ENCODE assay signal across 7 mouse cellular contexts in genomic region chr5:33274953-33275454, GRCm38 (mm10). TPM values are rescaled to one million over a fixed set of nuclear protein-coding genes. Genes with fewer than 3 reads are reported as not detected.
DNase-seq lines count a peak whose midpoint lies in the region; ATAC-seq lines count a peak whose summit lies in the region.

Gene Ctbp1, minus strand, starts transcription at chr5:33274994.

- peak within 1 kb of the TSS; percentile 70 for H3K4me3 ChIP-seq in intestine, embryonic 16.5 days (ENCODE audit: low read length)
- H3K4me3 ChIP-seq in midbrain, embryonic 11.5 days (ENCODE audit: low read depth, low read length) = peak within 1 kb of the TSS; percentile 81

- intact Hi-C loops in left cerebral cortex, postnatal 36 days (cut with DNase I) = loop anchor here (1.0 to 2.0 kb wide), 2 partner anchors 60 to 103 kb away; partner anchors contain the start of genes Maea and Uvssa

- peak; percentile 89 for ATAC-seq in intestine, embryonic 16.5 days
- peak; percentile 91 for ATAC-seq in midbrain, embryonic 11.5 days (ENCODE audit: low FRiP score)

- no peaks in the 10 kb centered on the region for H3K36me3 ChIP-seq in intestine, embryonic 16.5 days (ENCODE audit: control insufficient read depth, insufficient read depth, low read length)
- H3K36me3 ChIP-seq in midbrain, embryonic 11.5 days (ENCODE audit: control insufficient read depth, insufficient read depth, low read length) = no peaks in the 10 kb centered on the region

- peak within 1 kb of the TSS; percentile 72 for H3K4me2 ChIP-seq in intestine, embryonic 16.5 days (ENCODE audit: low read depth, low read length)
- H3K4me2 ChIP-seq in midbrain, embryonic 11.5 days = peak within 1 kb of the TSS; percentile 88

- DNase-seq in adrenal gland, adult 2 months = peak; percentile 97
- peak; percentile 93 for DNase-seq in embryo, embryonic 11.5 days (ENCODE audit: low read depth, low spot score)
- DNase-seq in gastrocnemius, postnatal 4 days (ENCODE audit: low spot score in 2 of 2) = peak; percentile 89 to 95
- peak; percentile 92 to 96 for DNase-seq in left cerebral cortex, postnatal 36 days (ENCODE audit: low spot score in 2 of 2)
- DNase-seq in midbrain, embryonic 11.5 days (ENCODE audit: low spot score, missing footprints) = peak; percentile 98
- peak; percentile 94 for DNase-seq in skeletal muscle tissue, adult 2 months (ENCODE audit: low read depth, low spot score)

- H3K9me3 ChIP-seq in intestine, embryonic 16.5 days (ENCODE audit: control insufficient read depth, low read length) = no peaks in the 10 kb centered on the region
- H3K9me3 ChIP-seq in midbrain, embryonic 11.5 days (ENCODE audit: control insufficient read depth, low read length) = no peaks in the 10 kb centered on the region

- H3K9ac ChIP-seq in intestine, embryonic 16.5 days (ENCODE audit: low read depth, low read length) = peak within 1 kb of the TSS; percentile 82
- H3K9ac ChIP-seq in midbrain, embryonic 11.5 days (ENCODE audit: low read length) = peak within 1 kb of the TSS; percentile 96

- peak within 1 kb of the TSS; percentile 93 for H3K27ac ChIP-seq in intestine, embryonic 16.5 days (ENCODE audit: low read length)
- H3K27ac ChIP-seq in midbrain, embryonic 11.5 days (ENCODE audit: low read depth, low read length) = peak within 1 kb of the TSS; percentile 88

- H3K4me1 ChIP-seq in intestine, embryonic 16.5 days (ENCODE audit: control insufficient read depth, insufficient read depth, low read length) = peaks cover 23% of the 10 kb centered on the region
- H3K4me1 ChIP-seq in midbrain, embryonic 11.5 days (ENCODE audit: control insufficient read depth, insufficient read depth, low read length) = peaks cover 22% of the 10 kb centered on the region

- under 1% methylated on average over 51 of the region's 57 CpGs for WGBS in intestine, embryonic 16.5 days
- WGBS in midbrain, embryonic 11.5 days = under 1% methylated on average over 30 of the region's 57 CpGs

- H3K27me3 ChIP-seq in intestine, embryonic 16.5 days (replicated peaks; ENCODE audit: control insufficient read depth, insufficient read depth, low read length) = no peaks in the 10 kb centered on the region
- no peaks in the 10 kb centered on the region for H3K27me3 ChIP-seq in midbrain, embryonic 11.5 days (ENCODE audit: control insufficient read depth, insufficient read depth, low read length)

RNA-seq across cellular contexts. Expression of gene Ctbp1, which starts in this region (rescaled TPM):
- 100 to 1,000 TPM; 206 to 228 TPM for total RNA-seq in adrenal gland, adult 2 months (2021)
- polyA plus RNA-seq in adrenal gland, adult 2 months (2012; rRNA removed) = 447 and 508 TPM in 2 replicates
- 100 to 1,000 TPM; 242 to 244 TPM for total RNA-seq in gastrocnemius, postnatal 4 days (2021)
- polyA plus RNA-seq in intestine, embryonic 16.5 days (2015; fragmentation: Nextera tagmentation; extraction: Ambion mirVana) = 181 and 223 TPM in 2 replicates
- 100 to 1,000 TPM; 298 to 335 TPM for total RNA-seq in left cerebral cortex, postnatal 36 days (2021)
- polyA plus RNA-seq in midbrain, embryonic 11.5 days (2014; fragmentation: Nextera tagmentation; extraction: Ambion mirVana) = 487 and 546 TPM in 2 replicates

Comparison
In these comparisons a context has a peak if more than half of its experiments do, and no peak if none do; other contexts are left out.
1. Peak in every context shown above with its lines: DNase-seq, ATAC-seq, H3K4me3 ChIP-seq and H3K27ac ChIP-seq.